In the genomic region with DNA sequence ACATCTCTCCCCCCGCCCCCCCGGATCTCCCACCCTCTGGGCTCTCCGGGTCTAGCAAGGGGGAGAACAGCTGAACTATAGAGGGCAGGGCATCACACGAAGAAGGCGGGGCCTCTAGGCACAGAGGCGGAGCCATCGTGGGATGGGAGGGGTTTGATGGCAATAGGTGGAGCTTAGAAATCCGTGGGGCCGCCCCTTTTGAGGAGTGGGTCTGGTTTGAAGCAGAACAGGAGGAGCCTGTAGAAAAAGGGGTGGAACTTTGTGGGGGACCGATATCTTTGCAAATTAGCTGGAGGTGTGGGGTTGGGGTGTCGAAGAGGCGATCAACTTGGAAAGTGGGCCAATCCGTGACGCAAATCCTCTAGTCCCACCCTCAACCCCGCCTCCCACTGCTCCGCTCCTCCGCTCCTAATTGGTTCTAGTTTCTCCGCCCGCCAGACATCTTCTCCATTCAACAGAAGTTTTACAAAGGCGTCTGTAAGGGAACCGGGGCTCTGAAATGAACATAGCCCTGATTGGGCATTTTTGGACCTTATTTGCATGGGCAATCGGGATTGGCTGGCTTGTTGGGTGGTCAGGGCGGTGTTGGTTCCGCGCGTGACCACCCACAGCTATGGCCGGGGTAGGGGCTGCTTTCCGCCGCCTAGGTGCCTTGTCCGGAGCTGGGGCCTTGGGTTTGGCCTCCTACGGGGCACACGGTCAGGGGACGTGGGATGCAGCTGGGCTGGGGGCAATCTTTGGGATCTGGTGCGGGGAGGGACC, we compare ENCODE assay signal across 8 mouse cellular contexts. TPM values are rescaled to one million over a fixed set of nuclear protein-coding genes. Genes with fewer than 3 reads are reported as not detected.
DNase-seq lines count a peak whose midpoint lies in the region; ATAC-seq and TF ChIP-seq lines count a peak whose summit lies in the region.

Gene Tmem256 (plus strand): TSS at position 563 of the 762 bp plus-strand sequence.

- peak within 1 kb of the TSS; percentile 81 for H3K4me3 ChIP-seq in G1E (ENCODE audit: low read depth, low read length)
- peak within 1 kb of the TSS; percentile 79 for H3K4me3 ChIP-seq in forebrain, embryonic 16.5 days (replicated peaks; ENCODE audit: low read length)
- H3K4me3 ChIP-seq in layer of hippocampus, adult 2 months = peak within 1 kb of the TSS; percentile 79
- H3K4me3 ChIP-seq in lung, embryonic 14.5 days (ENCODE audit: low read depth, low read length) = peak within 1 kb of the TSS; percentile 73
- H3K4me3 ChIP-seq in olfactory bulb, adult 2 months (ENCODE audit: insufficient read depth, low read depth, low read length) = peak within 1 kb of the TSS; percentile 89
- H3K4me3 ChIP-seq in thymus, adult 2 months (ENCODE audit: control insufficient read depth, insufficient read depth, low read length) = peak within 1 kb of the TSS; percentile 53

- WGBS in forebrain, embryonic 16.5 days = under 1% methylated on average over 34 of the region's 34 CpGs
- WGBS in lung, embryonic 14.5 days = under 1% methylated on average over 34 of the region's 34 CpGs
- under 1% methylated on average over 34 of the region's 34 CpGs for WGBS in olfactory bulb, adult 2 months
- under 1% methylated on average over 34 of the region's 34 CpGs for WGBS in thymus, adult 2 months

- peak; percentile 97 for DNase-seq in G1E (ENCODE audit: low spot score)
- DNase-seq in cerebellum, adult 18-20 months = peak; percentile 94 to 98
- peak; percentile 92 to 95 for DNase-seq in heart, postnatal 36 days
- peak; percentile 94 to 99 for DNase-seq in layer of hippocampus, adult 2 months (ENCODE audit: low spot score in 2 of 2)
- DNase-seq in lung, embryonic 14.5 days = peak; percentile 98
- DNase-seq in thymus, adult 2 months = peak; percentile 84

- intact Hi-C loops in heart, postnatal 36 days (cut with DNase I) = loop anchor here (2.0 kb wide), 1 partner anchor 39 kb away; no protein-coding TSS in a partner anchor

- ATAC-seq in G1E (ENCODE audit: extremely low read depth, insufficient number of reproducible peaks, low FRiP score, poor library complexity, severe bottlenecking) = peak; percentile 93
- ATAC-seq in forebrain, embryonic 16.5 days = peak; percentile 91
- peak; percentile 91 for ATAC-seq in lung, embryonic 14.5 days (ENCODE audit: insufficient read depth)

- H3K9me3 ChIP-seq in G1E (replicated peaks) = no peaks in the 10 kb centered on the region
- H3K9me3 ChIP-seq in forebrain, embryonic 16.5 days (ENCODE audit: control insufficient read depth, low read length) = no peaks in the 10 kb centered on the region
- H3K9me3 ChIP-seq in lung, embryonic 14.5 days (ENCODE audit: low read depth, low read length) = no peaks in the 10 kb centered on the region

- H3K27ac ChIP-seq in forebrain, embryonic 16.5 days (ENCODE audit: low read length) = peak within 1 kb of the TSS; percentile 90
- peak within 1 kb of the TSS; percentile 95 for H3K27ac ChIP-seq in layer of hippocampus, adult 2 months
- peak within 1 kb of the TSS; percentile 92 for H3K27ac ChIP-seq in lung, embryonic 14.5 days (ENCODE audit: low read depth)
- H3K27ac ChIP-seq in olfactory bulb, adult 2 months (ENCODE audit: insufficient read depth, low read depth, low read length) = peak within 1 kb of the TSS; percentile 84
- H3K27ac ChIP-seq in thymus, adult 2 months (ENCODE audit: control insufficient read depth, insufficient read depth, low read length) = no peak within 1 kb of the TSS

- no peak for TF ChIP-seq CTCF in G1E (IDR thresholded peaks at IDR 0.05; ENCODE audit: low read depth, low read length)
- no peak for TF ChIP-seq CTCF in layer of hippocampus, adult 2 months (conservative IDR thresholded peaks at IDR 0.05)
- TF ChIP-seq CTCF in lung, embryonic 14.5 days (IDR thresholded peaks at IDR 0.05; ENCODE audit: low read depth) = no peak
- TF ChIP-seq CTCF in olfactory bulb, adult 2 months (IDR thresholded peaks at IDR 0.05; ENCODE audit: insufficient read depth, low read depth, low read length) = no peak
- 0 out of 2 replicates have a peak, but pooled peaks have one; percentile 18 for TF ChIP-seq CTCF in thymus, adult 2 months (IDR thresholded peaks at IDR 0.05; ENCODE audit: borderline replicate concordance, control insufficient read depth, extremely low read depth, insufficient read depth, low read length, poor library complexity)

- peaks cover 9% of the 10 kb centered on the region for H3K36me3 ChIP-seq in G1E (replicated peaks)
- H3K36me3 ChIP-seq in forebrain, embryonic 16.5 days (ENCODE audit: control insufficient read depth, insufficient read depth) = no peaks in the 10 kb centered on the region
- H3K36me3 ChIP-seq in lung, embryonic 14.5 days (ENCODE audit: insufficient read depth) = peaks cover 9% of the 10 kb centered on the region
- no peaks in the 10 kb centered on the region for H3K36me3 ChIP-seq in thymus, adult 2 months (ENCODE audit: control insufficient read depth, insufficient read depth, low read length)

- peak; percentile 87 for TF ChIP-seq POLR2A in olfactory bulb, adult 2 months (IDR thresholded peaks at IDR 0.05; ENCODE audit: insufficient read depth, low read depth, low read length)
- TF ChIP-seq POLR2A in thymus, adult 2 months (IDR thresholded peaks at IDR 0.05; ENCODE audit: control insufficient read depth, extremely low read depth, insufficient read depth, low read length, poor library complexity) = 0 out of 2 replicates have a peak, but pooled peaks have one; percentile 21

- H3K4me1 ChIP-seq in G1E (ENCODE audit: insufficient read depth, low read depth, low read length) = peaks cover 64% of the 10 kb centered on the region
- peaks cover 41% of the 10 kb centered on the region for H3K4me1 ChIP-seq in forebrain, embryonic 16.5 days (replicated peaks; ENCODE audit: control insufficient read depth, insufficient read depth, low read length)
- peaks cover 19% of the 10 kb centered on the region; the same call in 1 of the 2 replicates for H3K4me1 ChIP-seq in lung, embryonic 14.5 days (ENCODE audit: insufficient read depth)
- peaks cover 28% of the 10 kb centered on the region for H3K4me1 ChIP-seq in olfactory bulb, adult 2 months (ENCODE audit: control insufficient read depth, insufficient read depth, low read length)
- peaks cover 28% of the 10 kb centered on the region for H3K4me1 ChIP-seq in thymus, adult 2 months (replicated peaks; ENCODE audit: control insufficient read depth, insufficient read depth, low read length)

- peaks cover 37% of the 10 kb centered on the region for H3K27me3 ChIP-seq in G1E (ENCODE audit: insufficient read depth, low read length)
- no peaks in the 10 kb centered on the region for H3K27me3 ChIP-seq in forebrain, embryonic 16.5 days (replicated peaks; ENCODE audit: control insufficient read depth, insufficient read depth, low read length)
- H3K27me3 ChIP-seq in lung, embryonic 14.5 days (ENCODE audit: insufficient read depth, low read length) = peaks cover 14% of the 10 kb centered on the region; the same call in 1 of the 2 replicates
- H3K27me3 ChIP-seq in thymus, adult 2 months (ENCODE audit: control insufficient read depth, insufficient read depth, low read length) = no peaks in the 10 kb centered on the region

- H3K9ac ChIP-seq in forebrain, embryonic 16.5 days (replicated peaks; ENCODE audit: low read depth, low read length) = peak within 1 kb of the TSS; percentile 92
- H3K9ac ChIP-seq in lung, embryonic 14.5 days = peak within 1 kb of the TSS; percentile 80

- H3K4me2 ChIP-seq in forebrain, embryonic 16.5 days (ENCODE audit: low read length) = peak within 1 kb of the TSS; percentile 93
- peak within 1 kb of the TSS; percentile 75 for H3K4me2 ChIP-seq in lung, embryonic 14.5 days

RNA-seq across cellular contexts. Expression of gene Tmem256, which starts in this region (rescaled TPM):
- total RNA-seq in G1E (2014; fragmentation: Nextera tagmentation) = 116 and 202 TPM in 2 replicates
- 409 and 434 TPM in 2 replicates for total RNA-seq in G1E (2017)
- 513 and 777 TPM in 2 replicates for polyA plus RNA-seq in G1E (2012)
- polyA plus RNA-seq in forebrain, embryonic 16.5 days (2015; fragmentation: Nextera tagmentation; extraction: Ambion mirVana) = 254 and 272 TPM in 2 replicates
- 100 to 1,000 TPM; 189 to 220 TPM for total RNA-seq in heart, postnatal 36 days (2021)
- total RNA-seq in layer of hippocampus, adult 2 months (2021) = 100 to 1,000 TPM; 113 to 114 TPM
- polyA plus RNA-seq in lung, embryonic 14.5 days (2014; fragmentation: Nextera tagmentation; extraction: Ambion mirVana) = 443 and 457 TPM in 2 replicates
- not detected in 2 replicates for polyA plus RNA-seq in olfactory bulb, adult 2 months (2012; ENCODE audit: insufficient read depth, insufficient read length, low replicate concordance, missing spikeins)
- 160 and 224 TPM in 2 replicates for polyA plus RNA-seq in thymus, adult 2 months (2012; rRNA removed)
